In genomic region chr9:56160341-56161141, GRCm38 (mm10) we compare ENCODE assay signal across 8 mouse cellular contexts. TPM values are rescaled to one million over a fixed set of nuclear protein-coding genes. Genes with fewer than 3 reads are reported as not detected.
DNase-seq lines count a peak whose midpoint lies in the region; ATAC-seq lines count a peak whose summit lies in the region.

No protein-coding gene starts in this region.

- no peaks in the 10 kb centered on the region for H3K9me3 ChIP-seq in heart, embryonic 14.5 days (ENCODE audit: control insufficient read depth, low read length)
- no peaks in the 10 kb centered on the region for H3K9me3 ChIP-seq in liver, embryonic 12.5 days (replicated peaks)
- H3K9me3 ChIP-seq in stomach, embryonic 14.5 days (ENCODE audit: control insufficient read depth, low read depth, low read length): no peaks in the 10 kb centered on the region

- under 1% methylated on average over 81 of the region's 82 CpGs for WGBS in heart, embryonic 14.5 days
- 1% methylated on average over 80 of the region's 82 CpGs for WGBS in liver, embryonic 12.5 days (ENCODE audit: insufficient replicate concordance)
- under 1% methylated on average over 81 of the region's 82 CpGs for WGBS in stomach, embryonic 14.5 days

- H3K4me2 ChIP-seq in heart, embryonic 14.5 days (ENCODE audit: low read length): peak overlapping the region; percentile 76
- H3K4me2 ChIP-seq in liver, embryonic 12.5 days: peak overlapping the region; percentile 94
- H3K4me2 ChIP-seq in stomach, embryonic 14.5 days (replicated peaks; ENCODE audit: low read depth, low read length): peak overlapping the region; percentile 67

- peaks cover 13% of the 10 kb centered on the region for H3K4me1 ChIP-seq in brown adipose tissue, adult 24 weeks (ENCODE audit: control insufficient read depth, insufficient read depth, insufficient read length, low read length)
- peaks cover 3 to 41% of the 10 kb centered on the region in 2 experiments for H3K4me1 ChIP-seq in heart, embryonic 14.5 days (ENCODE audit: control insufficient read depth in 2 of 2, insufficient read depth in 2 of 2, low read length in 2 of 2)
- peaks cover 27% of the 10 kb centered on the region for H3K4me1 ChIP-seq in liver, embryonic 12.5 days
- peaks cover 20% of the 10 kb centered on the region; the same call in 1 of the 2 replicates for H3K4me1 ChIP-seq in stomach, embryonic 14.5 days (ENCODE audit: control insufficient read depth, insufficient read depth, low read length)

- 0 out of 2 replicates have a peak, but pooled peaks have one; percentile 50 for ATAC-seq in erythroid progenitor cell, adult 5-6 weeks (replicated peaks; ENCODE audit: low FRiP score, poor library complexity, severe bottlenecking)
- ATAC-seq in heart, embryonic 14.5 days (ENCODE audit: insufficient number of reproducible peaks, insufficient read depth, low FRiP score, low read depth): peak; percentile 91
- peak; percentile 95 for ATAC-seq in liver, embryonic 12.5 days
- ATAC-seq in stomach, embryonic 14.5 days (ENCODE audit: insufficient number of reproducible peaks, insufficient read depth, low FRiP score, low read depth): peak; percentile 95

- peak overlapping the region; percentile 75 for H3K4me3 ChIP-seq in brown adipose tissue, adult 24 weeks (ENCODE audit: insufficient read depth, low read depth, low read length)
- peak overlapping the region; percentile 91 to 95 for H3K4me3 ChIP-seq in heart, embryonic 14.5 days (ENCODE audit: control insufficient read depth in 1 of 2, insufficient read depth in 1 of 2, low read depth in 1 of 2, low read length in 2 of 2)
- peak overlapping the region; percentile 84 for H3K4me3 ChIP-seq in liver, embryonic 12.5 days
- peak overlapping the region; percentile 96 for H3K4me3 ChIP-seq in stomach, embryonic 14.5 days (ENCODE audit: low read depth, low read length)

- H3K27ac ChIP-seq in brown adipose tissue, adult 24 weeks (replicated peaks; ENCODE audit: low read depth, low read length): peak overlapping the region; percentile 65
- peak overlapping the region; percentile 89 to 95 for H3K27ac ChIP-seq in heart, embryonic 14.5 days (replicated peaks in 1 of 2; ENCODE audit: control insufficient read depth in 1 of 2, insufficient read depth in 1 of 2, low read depth in 2 of 2, low read length in 2 of 2)
- H3K27ac ChIP-seq in liver, embryonic 12.5 days: peak overlapping the region; percentile 65
- H3K27ac ChIP-seq in stomach, embryonic 14.5 days (ENCODE audit: low read length): peak overlapping the region; percentile 94

- peak; percentile 89 for DNase-seq in CD4-positive, CD25-positive, alpha-beta regulatory T cell, adult 2 months (ENCODE audit: low read depth, low spot score)
- DNase-seq in kidney, postnatal 10 days: peak; percentile 95
- peak; percentile 62 to 70 for DNase-seq in natural killer cell, adult 2 months (ENCODE audit: low spot score in 2 of 2)

- no peaks in the 10 kb centered on the region for H3K36me3 ChIP-seq in heart, embryonic 14.5 days (ENCODE audit: control insufficient read depth, insufficient read depth, low read length)
- H3K36me3 ChIP-seq in liver, embryonic 12.5 days: no peaks in the 10 kb centered on the region
- H3K36me3 ChIP-seq in stomach, embryonic 14.5 days (ENCODE audit: control insufficient read depth, insufficient read depth, low read length): no peaks in the 10 kb centered on the region

- peak overlapping the region; percentile 98 for H3K9ac ChIP-seq in heart, embryonic 14.5 days (ENCODE audit: low read length)
- H3K9ac ChIP-seq in liver, embryonic 12.5 days: peak overlapping the region; percentile 89
- H3K9ac ChIP-seq in stomach, embryonic 14.5 days (replicated peaks; ENCODE audit: low read depth, low read length): peak overlapping the region; percentile 99

- H3K27me3 ChIP-seq in heart, embryonic 14.5 days (ENCODE audit: control insufficient read depth, insufficient read depth, low read length): no peaks in the 10 kb centered on the region
- H3K27me3 ChIP-seq in liver, embryonic 12.5 days (replicated peaks): peaks cover 10% of the 10 kb centered on the region; the same call in 1 of the 2 replicates
- H3K27me3 ChIP-seq in stomach, embryonic 14.5 days (ENCODE audit: control insufficient read depth, insufficient read depth, low read length): no peaks in the 10 kb centered on the region

RNA-seq across cellular contexts. Expression of gene Tspan3, which starts 4.7 kb away (rescaled TPM):
- 171 and 213 TPM in 2 replicates for polyA plus RNA-seq in brown adipose tissue, adult 24 weeks (2012; ENCODE audit: insufficient read depth, insufficient read length, missing spikeins)
- 13.7 and 19.3 TPM in 2 replicates for total RNA-seq in erythroid progenitor cell, adult 5-6 weeks (2015; ENCODE audit: low replicate concordance)
- total RNA-seq in erythroid progenitor cell, adult 5-6 weeks (2017; ENCODE audit: low replicate concordance): 2.7 and 3.2 TPM in 2 replicates
- polyA plus RNA-seq in heart, embryonic 14.5 days (2014; fragmentation: Nextera tagmentation; extraction: Ambion mirVana): 469 and 487 TPM in 2 replicates
- polyA plus RNA-seq in liver, embryonic 12.5 days (2016; fragmentation: Nextera tagmentation; extraction: Ambion mirVana): 70.5 and 70.6 TPM in 2 replicates
- 489 and 499 TPM in 2 replicates for polyA plus RNA-seq in stomach, embryonic 14.5 days (2014; fragmentation: Nextera tagmentation; extraction: Ambion mirVana)

Comparison
In these comparisons a context has a peak if more than half of its experiments do, and no peak if none do; other contexts are left out.
1. Peak in every context shown above with its lines: DNase-seq, ATAC-seq, H3K4me3 ChIP-seq and H3K27ac ChIP-seq.